ENCODE assay signal across 7 mouse cellular contexts in the genomic region with DNA sequence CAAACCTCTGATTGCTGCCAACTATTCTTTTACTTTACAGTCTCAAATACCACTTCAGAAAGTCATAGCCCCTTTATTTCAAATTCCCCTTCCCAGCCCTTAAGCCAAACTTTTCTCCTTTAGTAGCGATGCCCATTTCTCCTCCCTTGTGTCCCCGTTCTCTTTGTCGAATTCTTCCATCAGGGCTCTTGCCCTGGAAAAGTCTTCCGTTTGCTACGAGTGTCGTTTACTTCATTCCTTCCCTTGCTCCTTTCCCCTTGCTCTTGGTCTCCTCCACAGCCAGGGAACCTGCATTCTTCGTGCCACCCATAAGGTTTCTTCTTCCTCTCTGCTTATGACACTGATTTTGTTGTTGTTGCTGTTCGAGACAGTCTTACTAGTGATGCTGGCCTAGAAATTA. TPM values are rescaled to one million over a fixed set of nuclear protein-coding genes. Genes with fewer than 3 reads are reported as not detected.
DNase-seq lines count a peak whose midpoint lies in the region; ATAC-seq lines count a peak whose summit lies in the region.

No protein-coding gene starts in this region.

- peaks cover 18% of the 10 kb centered on the region for H3K4me1 ChIP-seq in neural tube, embryonic 11.5 days (ENCODE audit: control insufficient read depth, insufficient read depth, low read length)
- H3K4me1 ChIP-seq in embryonic facial prominence, embryonic 15.5 days: peaks cover 29% of the 10 kb centered on the region
- peaks cover 8% of the 10 kb centered on the region for H3K4me1 ChIP-seq in limb, embryonic 11.5 days (ENCODE audit: control insufficient read depth, insufficient read depth, low read length)
- peaks cover 16% of the 10 kb centered on the region for H3K4me1 ChIP-seq in stomach, embryonic 15.5 days

- H3K27me3 ChIP-seq in neural tube, embryonic 11.5 days (ENCODE audit: control insufficient read depth, insufficient read depth, low read length): no peaks in the 10 kb centered on the region
- no peaks in the 10 kb centered on the region for H3K27me3 ChIP-seq in embryonic facial prominence, embryonic 15.5 days
- no peaks in the 10 kb centered on the region for H3K27me3 ChIP-seq in limb, embryonic 11.5 days (ENCODE audit: control insufficient read depth, insufficient read depth, low read length)
- no peaks in the 10 kb centered on the region for H3K27me3 ChIP-seq in stomach, embryonic 15.5 days (replicated peaks)

- H3K9me3 ChIP-seq in neural tube, embryonic 11.5 days (ENCODE audit: control insufficient read depth, low read length): no peaks in the 10 kb centered on the region
- no peaks in the 10 kb centered on the region for H3K9me3 ChIP-seq in embryonic facial prominence, embryonic 15.5 days (replicated peaks)
- H3K9me3 ChIP-seq in limb, embryonic 11.5 days (ENCODE audit: control insufficient read depth, low read length): no peaks in the 10 kb centered on the region
- no peaks in the 10 kb centered on the region for H3K9me3 ChIP-seq in stomach, embryonic 15.5 days

- ATAC-seq in neural tube, embryonic 11.5 days (ENCODE audit: insufficient read depth, low FRiP score, low TSS enrichment): no peak
- ATAC-seq in embryonic facial prominence, embryonic 15.5 days (ENCODE audit: insufficient number of reproducible peaks, low FRiP score, low TSS enrichment, low read depth): no peak
- no peak for ATAC-seq in limb, embryonic 11.5 days (ENCODE audit: insufficient number of reproducible peaks, low FRiP score, low TSS enrichment, low read depth)
- ATAC-seq in stomach, embryonic 15.5 days (ENCODE audit: insufficient read depth, low FRiP score, low read depth): no peak

- peak overlapping the region; percentile 80; the same call in 1 of the 2 replicates for H3K27ac ChIP-seq in neural tube, embryonic 11.5 days (ENCODE audit: low read depth, low read length)
- peak overlapping the region; percentile 96 for H3K27ac ChIP-seq in embryonic facial prominence, embryonic 15.5 days (replicated peaks)
- no peak overlapping the region for H3K27ac ChIP-seq in limb, embryonic 11.5 days (replicated peaks; ENCODE audit: low read depth, low read length)
- peak overlapping the region; percentile 92 for H3K27ac ChIP-seq in stomach, embryonic 15.5 days

- 0 out of 2 replicates have a peak, but pooled peaks cover 2% of the 10 kb centered on the region for H3K36me3 ChIP-seq in neural tube, embryonic 11.5 days (ENCODE audit: control insufficient read depth, insufficient read depth, low read length)
- peaks cover 40% of the 10 kb centered on the region for H3K36me3 ChIP-seq in embryonic facial prominence, embryonic 15.5 days
- peaks cover 10% of the 10 kb centered on the region for H3K36me3 ChIP-seq in limb, embryonic 11.5 days (ENCODE audit: control insufficient read depth, insufficient read depth, low read length)
- H3K36me3 ChIP-seq in stomach, embryonic 15.5 days: peaks cover 24% of the 10 kb centered on the region

- DNase-seq in neural tube, embryonic 11.5 days (ENCODE audit: low spot score): peak; percentile 15
- DNase-seq in neural tube, embryonic 10.5 days (ENCODE audit: extremely low spot score, low spot score): no peak
- DNase-seq in limb, embryonic 11.5 days (ENCODE audit: low spot score): no peak
- DNase-seq in cerebellum, postnatal 10 days: no peak
- no peak for DNase-seq in thymus, postnatal 25 days

- peak overlapping the region; percentile 93 for H3K9ac ChIP-seq in neural tube, embryonic 11.5 days (ENCODE audit: low read length)
- peak overlapping the region; percentile 95 for H3K9ac ChIP-seq in embryonic facial prominence, embryonic 15.5 days
- peak overlapping the region; percentile 90 for H3K9ac ChIP-seq in limb, embryonic 11.5 days (ENCODE audit: low read length)
- H3K9ac ChIP-seq in stomach, embryonic 15.5 days: peak overlapping the region; percentile 88

- H3K4me2 ChIP-seq in neural tube, embryonic 11.5 days (ENCODE audit: low read depth): peak overlapping the region; percentile 96
- peak overlapping the region; percentile 76 for H3K4me2 ChIP-seq in embryonic facial prominence, embryonic 15.5 days (replicated peaks)
- peak overlapping the region; percentile 64 for H3K4me2 ChIP-seq in limb, embryonic 11.5 days (ENCODE audit: low read depth, severe bottlenecking)
- H3K4me2 ChIP-seq in stomach, embryonic 15.5 days: peak overlapping the region; percentile 81

- WGBS in neural tube, embryonic 11.5 days: 9% methylated on average over 8 of the region's 8 CpGs
- WGBS in embryonic facial prominence, embryonic 15.5 days: 1% methylated on average over 8 of the region's 8 CpGs
- WGBS in limb, embryonic 11.5 days: 7% methylated on average over 8 of the region's 8 CpGs
- WGBS in stomach, embryonic 15.5 days: 2% methylated on average over 8 of the region's 8 CpGs

- H3K4me3 ChIP-seq in neural tube, embryonic 11.5 days (ENCODE audit: low read depth, low read length): peak overlapping the region; percentile 93
- H3K4me3 ChIP-seq in embryonic facial prominence, embryonic 15.5 days (replicated peaks): peak overlapping the region; percentile 97
- H3K4me3 ChIP-seq in limb, embryonic 11.5 days (ENCODE audit: low read depth, low read length): peak overlapping the region; percentile 89
- H3K4me3 ChIP-seq in stomach, embryonic 15.5 days (replicated peaks): peak overlapping the region; percentile 93

RNA-seq across cellular contexts. Expression of gene Mettl6, which starts 0.7 kb away (rescaled TPM):
- polyA plus RNA-seq in neural tube, embryonic 11.5 days (2014; fragmentation: Nextera tagmentation; extraction: Ambion mirVana): 78.9 and 85.6 TPM in 2 replicates
- 55.4 and 57.5 TPM in 2 replicates for polyA plus RNA-seq in embryonic facial prominence, embryonic 15.5 days (2015; fragmentation: Nextera tagmentation; extraction: Ambion mirVana)
- polyA plus RNA-seq in limb, embryonic 11.5 days (2014; fragmentation: Nextera tagmentation; extraction: Ambion mirVana): 90.7 and 92.8 TPM in 2 replicates
- 56.6 and 56.7 TPM in 2 replicates for polyA plus RNA-seq in stomach, embryonic 15.5 days (2015; fragmentation: Nextera tagmentation; extraction: Ambion mirVana)

RNA-seq across cellular contexts. Expression of gene Eaf1, which starts 1.3 kb away (rescaled TPM):
- 21.8 and 22.5 TPM in 2 replicates for polyA plus RNA-seq in neural tube, embryonic 11.5 days (2014; fragmentation: Nextera tagmentation; extraction: Ambion mirVana)
- 26.1 and 27.0 TPM in 2 replicates for polyA plus RNA-seq in embryonic facial prominence, embryonic 15.5 days (2015; fragmentation: Nextera tagmentation; extraction: Ambion mirVana)
- 29.3 and 31.5 TPM in 2 replicates for polyA plus RNA-seq in limb, embryonic 11.5 days (2014; fragmentation: Nextera tagmentation; extraction: Ambion mirVana)
- polyA plus RNA-seq in stomach, embryonic 15.5 days (2015; fragmentation: Nextera tagmentation; extraction: Ambion mirVana): 21.6 and 22.4 TPM in 2 replicates

RNA-seq across cellular contexts. Expression of gene Sh3bp5, which starts 59.7 kb away (rescaled TPM):
- 17.2 and 20.1 TPM in 2 replicates for polyA plus RNA-seq in neural tube, embryonic 11.5 days (2014; fragmentation: Nextera tagmentation; extraction: Ambion mirVana)
- polyA plus RNA-seq in embryonic facial prominence, embryonic 15.5 days (2015; fragmentation: Nextera tagmentation; extraction: Ambion mirVana): 29.1 and 30.4 TPM in 2 replicates
- polyA plus RNA-seq in limb, embryonic 11.5 days (2014; fragmentation: Nextera tagmentation; extraction: Ambion mirVana): 26.7 and 33.4 TPM in 2 replicates
- 19.8 and 22.0 TPM in 2 replicates for polyA plus RNA-seq in stomach, embryonic 15.5 days (2015; fragmentation: Nextera tagmentation; extraction: Ambion mirVana)
